Mouse (Mus musculus): ENCODE measurements around the gene Dph2.

Dph2 gene

DNA sequence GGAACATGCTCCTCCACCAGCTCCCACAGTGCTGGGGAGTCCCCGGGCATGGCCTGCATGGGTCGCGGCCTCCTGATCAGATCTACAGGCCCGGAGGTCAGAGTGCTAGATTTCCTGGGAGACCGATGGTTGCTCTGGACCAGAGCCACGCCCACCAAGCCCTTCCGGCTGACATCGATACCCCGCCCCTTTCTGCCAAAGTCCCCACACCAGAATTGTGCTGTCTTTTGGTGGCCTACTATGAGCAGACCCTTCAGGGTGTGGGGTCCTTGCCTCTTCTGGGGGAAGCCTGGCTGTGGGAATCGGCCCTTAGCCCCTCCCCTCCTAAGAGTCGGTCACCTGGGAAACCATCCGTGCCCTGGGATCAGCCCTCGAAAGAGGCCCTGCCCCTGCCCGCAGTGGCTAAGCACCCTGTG, 19.4 kb downstream of the Dph2 start, which contains the start of gene Ccdc24:
TSS of gene Ccdc24 (minus strand) at position 87 of the 416 bp plus-strand sequence.
- DNase-seq (ENCODE audit: low spot score in 2 of 2), result no peak

DNA sequence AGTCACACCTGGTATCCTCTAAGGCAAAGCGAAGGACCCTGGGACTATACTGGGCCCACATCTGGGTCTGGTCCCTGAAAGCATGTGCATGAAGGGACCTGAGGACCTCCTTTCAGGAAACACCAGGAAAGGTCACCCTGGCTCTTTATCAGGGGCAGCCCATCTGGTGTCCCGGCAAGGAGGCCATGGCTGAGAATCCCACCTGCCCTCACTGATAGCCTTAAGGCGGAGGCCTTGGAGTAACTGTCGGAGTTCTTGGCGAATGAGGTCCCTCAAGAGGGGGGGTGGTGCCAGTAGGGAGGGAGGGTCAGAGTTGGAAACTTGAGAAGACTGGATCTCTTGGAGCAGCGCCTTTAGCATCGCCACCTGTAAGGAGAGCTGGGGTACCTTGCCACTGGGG, 20.0 kb downstream of the Dph2 start:
- no peak for DNase-seq (ENCODE audit: low spot score in 2 of 2)

DNA sequence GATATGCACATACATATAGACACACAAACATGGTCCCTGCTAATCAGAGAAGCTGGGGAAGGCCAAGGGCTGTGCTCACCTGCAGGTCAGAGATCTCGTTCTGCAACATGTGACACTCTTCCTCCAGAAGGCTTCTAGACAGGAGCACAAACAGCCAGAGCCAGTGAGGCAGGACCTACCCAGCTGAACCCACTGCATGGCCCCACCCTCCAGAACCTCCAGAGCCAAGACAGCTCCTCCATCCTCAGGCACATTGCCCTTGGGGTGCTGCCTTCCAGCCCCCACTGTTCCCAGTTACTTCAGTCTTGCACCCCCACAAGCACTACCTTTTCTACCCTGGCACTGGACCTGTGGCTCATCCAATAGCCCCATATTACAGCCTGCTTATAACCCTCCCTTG, 21.4 kb downstream of the Dph2 start:
- no peak for DNase-seq (ENCODE audit: low spot score in 2 of 2)

DNA sequence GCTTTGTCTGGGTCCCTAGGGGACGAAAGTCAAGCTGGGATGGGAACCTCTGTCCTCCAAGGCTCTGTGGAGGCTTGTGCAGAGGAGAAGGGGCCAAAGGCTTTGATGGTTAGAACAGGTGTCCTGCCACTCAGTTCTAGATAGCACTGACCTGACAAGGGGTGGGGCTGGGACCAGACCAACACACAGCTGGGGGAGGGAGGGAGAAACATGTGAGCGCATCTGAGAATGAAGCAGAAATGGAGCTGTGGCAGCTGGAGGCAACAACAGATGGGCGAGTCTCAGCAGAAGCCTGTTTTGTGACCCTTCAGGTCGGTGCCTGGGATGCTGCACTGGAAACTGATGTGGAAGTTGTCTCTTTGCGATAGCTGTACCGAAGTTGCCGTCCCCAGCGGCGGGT, 22.5 kb downstream of the Dph2 start:
- DNase-seq (ENCODE audit: low spot score in 2 of 2), result no peak

GRCm38 (mm10) chr4:117867823-117868222, 24.0 kb downstream of the Dph2 start:
- peak in 1 of 2 experiments; percentile 42 for DNase-seq (ENCODE audit: low spot score in 2 of 2)

- DNase-seq (ENCODE audit: low spot score in 2 of 2), result no peak
Observed at GRCm38 (mm10) chr4:117867000-117867399, 24.8 kb downstream of the Dph2 start.

DNA sequence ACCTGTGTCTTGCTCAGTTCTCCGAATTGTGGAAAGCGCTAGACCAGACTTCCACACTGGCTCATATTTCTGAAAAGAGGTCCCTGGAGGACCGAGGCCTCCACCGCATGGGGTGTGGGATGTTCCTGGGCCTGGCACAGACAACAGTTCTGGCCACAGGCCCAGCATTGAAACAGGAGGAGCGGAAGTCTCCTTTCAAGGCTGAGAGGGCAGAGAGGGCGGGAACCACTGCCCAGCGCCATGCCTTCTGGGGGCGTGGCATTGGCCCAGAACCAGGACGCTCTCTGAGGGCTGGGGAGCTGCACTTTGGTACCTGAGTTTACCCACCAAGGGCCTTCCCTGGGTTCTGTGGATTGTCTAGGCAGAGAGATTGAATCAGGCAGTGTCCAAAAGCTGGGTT, 25.7 kb downstream of the Dph2 start:
- no peak for DNase-seq (ENCODE audit: low spot score in 2 of 2)

GRCm38 (mm10) chr4:117862823-117863222, 29.0 kb downstream of the Dph2 start:
- DNase-seq (ENCODE audit: low spot score in 2 of 2), result no peak

GRCm38 (mm10) chr4:117860570-117860969, 31.3 kb downstream of the Dph2 start:
- DNase-seq (ENCODE audit: low spot score in 2 of 2), result no peak

GRCm38 (mm10) chr4:117858794-117859193, 33.0 kb downstream of the Dph2 start:
- DNase-seq (ENCODE audit: low spot score in 2 of 2), result no peak

DNA sequence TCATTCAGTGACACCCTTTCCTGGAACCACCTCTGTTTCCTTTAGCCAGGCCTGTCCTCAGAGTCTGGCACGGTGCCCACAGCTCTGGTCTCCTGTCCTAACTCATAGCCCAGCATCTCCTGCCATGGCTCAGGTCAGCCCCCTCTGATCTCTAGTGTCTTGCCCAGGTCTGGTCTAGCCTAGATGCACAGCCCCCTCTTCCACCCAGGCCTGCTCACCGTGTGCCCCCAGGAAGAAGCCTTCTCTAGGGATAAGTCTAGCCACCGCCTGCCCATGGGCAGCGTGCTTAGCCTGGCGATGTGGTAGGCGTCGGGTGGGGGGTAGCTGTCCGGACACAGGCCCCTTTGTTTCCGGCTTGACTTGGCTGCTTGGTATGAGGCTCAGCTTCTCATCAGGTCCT, 36.7 kb downstream of the Dph2 start:
- DNase-seq (ENCODE audit: low spot score in 2 of 2), result no peak

- DNase-seq (ENCODE audit: low spot score in 2 of 2), result no peak
Observed at GRCm38 (mm10) chr4:117852152-117852868, 39.5 kb downstream of the Dph2 start.

DNA sequence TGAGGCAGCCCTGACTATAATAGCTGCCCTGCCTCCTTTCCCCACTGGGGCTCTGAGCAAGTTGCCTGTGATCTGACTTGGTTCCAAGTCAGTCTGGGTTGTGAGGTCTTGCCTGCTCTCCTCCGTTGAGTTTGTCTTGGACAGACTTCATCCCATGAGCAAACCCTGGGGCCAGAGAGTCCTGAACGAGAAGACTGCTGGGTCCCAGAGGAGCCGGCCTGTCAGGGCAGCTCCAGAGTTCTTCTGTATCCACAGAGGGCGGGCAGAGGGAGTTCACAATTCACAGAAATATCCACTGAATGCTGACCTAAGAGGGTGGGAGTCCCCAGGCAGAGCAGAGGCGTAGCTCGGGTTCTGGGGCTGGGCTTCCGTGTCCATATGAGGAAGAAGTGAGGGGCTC, 41.0 kb downstream of the Dph2 start:
- no peak for DNase-seq (ENCODE audit: low spot score in 2 of 2)

DNA sequence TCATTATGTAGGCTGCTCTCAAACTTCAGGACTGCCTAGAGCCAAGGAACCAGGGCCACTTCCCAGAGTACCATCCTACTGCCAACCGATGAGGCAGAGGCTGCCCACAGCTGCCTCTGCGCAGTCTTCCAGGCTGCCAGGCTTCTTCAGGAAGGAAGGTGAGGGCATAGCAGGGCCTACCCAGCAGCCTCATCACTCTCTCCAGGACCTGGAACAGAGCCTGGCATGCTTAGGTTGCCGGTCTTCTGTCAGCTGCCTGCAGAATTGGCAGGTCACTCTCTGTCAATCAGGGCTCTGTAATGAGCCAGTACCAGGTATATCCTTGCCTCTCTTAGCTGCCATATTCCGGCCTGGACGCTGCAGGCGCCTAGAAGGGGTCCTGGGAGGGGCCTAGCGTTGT, 41.7 kb downstream of the Dph2 start:
- DNase-seq (ENCODE audit: low spot score in 2 of 2), result no peak

GRCm38 (mm10) chr4:117849506-117849905, 42.3 kb downstream of the Dph2 start:
- DNase-seq (ENCODE audit: low spot score in 2 of 2), result no peak

DNA sequence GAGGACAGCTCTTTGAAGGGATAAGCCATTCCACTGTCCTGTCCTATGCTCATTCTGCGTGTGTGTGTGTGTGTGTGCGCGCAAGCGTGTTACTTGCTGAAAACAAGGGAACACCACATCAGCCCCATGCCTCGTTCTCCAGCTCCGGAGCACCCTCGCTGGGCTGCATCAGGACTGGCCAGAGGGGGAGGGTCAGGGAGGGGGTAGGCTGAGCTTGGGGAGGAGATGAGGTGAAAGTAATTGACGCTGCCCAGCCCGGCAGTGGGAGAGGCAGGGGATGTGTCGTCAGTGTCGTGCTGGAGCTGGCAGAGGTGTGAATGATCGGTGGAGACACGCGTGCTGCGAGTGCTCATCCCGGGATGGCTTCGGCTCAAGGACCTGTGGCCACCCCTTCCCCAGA, 42.8 kb downstream of the Dph2 start:
- no peak for DNase-seq (ENCODE audit: low spot score in 2 of 2)

DNA sequence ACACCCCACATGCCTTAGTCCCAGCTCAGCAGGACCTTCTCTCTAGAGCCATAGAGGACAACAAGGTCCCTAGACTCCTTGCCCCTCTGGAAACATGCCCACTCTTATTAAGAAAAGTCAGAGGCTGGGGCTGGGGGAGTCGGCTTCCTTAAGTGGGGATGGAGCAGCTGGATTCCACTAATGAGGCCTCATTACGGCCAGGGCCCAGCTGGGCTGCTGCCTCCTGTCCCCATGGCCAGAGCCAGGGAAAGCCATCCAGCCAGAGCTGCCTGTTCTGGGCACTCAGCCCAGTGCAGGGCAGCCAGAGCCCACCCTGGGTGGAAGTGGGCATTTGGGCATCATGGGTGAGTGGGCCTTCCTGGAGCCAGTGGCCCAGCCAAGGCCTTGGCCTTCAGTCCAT, 44.8 kb downstream of the Dph2 start:
- no peak for DNase-seq (ENCODE audit: low spot score in 2 of 2)

GRCm38 (mm10) chr4:117846261-117846660, 45.6 kb downstream of the Dph2 start:
- DNase-seq (ENCODE audit: low spot score in 2 of 2), result no peak

DNA sequence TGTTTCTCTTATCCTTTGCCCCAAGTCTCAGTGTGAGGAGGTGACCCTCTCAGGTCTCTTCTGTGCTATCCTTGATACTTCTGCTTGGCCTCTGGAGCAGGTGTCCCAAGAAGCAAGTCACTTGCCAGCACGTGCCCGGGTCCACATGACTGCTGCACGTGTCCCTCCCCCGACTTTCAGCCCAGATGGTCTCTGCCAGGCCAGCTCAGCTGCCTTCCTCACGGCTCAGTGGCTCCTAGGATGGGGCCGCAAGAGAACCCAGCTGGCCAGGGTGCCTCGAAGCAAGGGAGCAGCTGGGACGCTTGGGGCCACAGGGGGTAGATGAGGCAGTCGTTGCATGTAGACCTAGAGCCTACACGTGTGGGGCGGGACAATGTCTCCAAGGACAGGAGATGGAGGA, 46.5 kb downstream of the Dph2 start:
- no peak for DNase-seq (ENCODE audit: low spot score in 2 of 2)

GRCm38 (mm10) chr4:117844467-117844866, 47.4 kb downstream of the Dph2 start:
- no peak for DNase-seq (ENCODE audit: low spot score in 2 of 2)

DNA sequence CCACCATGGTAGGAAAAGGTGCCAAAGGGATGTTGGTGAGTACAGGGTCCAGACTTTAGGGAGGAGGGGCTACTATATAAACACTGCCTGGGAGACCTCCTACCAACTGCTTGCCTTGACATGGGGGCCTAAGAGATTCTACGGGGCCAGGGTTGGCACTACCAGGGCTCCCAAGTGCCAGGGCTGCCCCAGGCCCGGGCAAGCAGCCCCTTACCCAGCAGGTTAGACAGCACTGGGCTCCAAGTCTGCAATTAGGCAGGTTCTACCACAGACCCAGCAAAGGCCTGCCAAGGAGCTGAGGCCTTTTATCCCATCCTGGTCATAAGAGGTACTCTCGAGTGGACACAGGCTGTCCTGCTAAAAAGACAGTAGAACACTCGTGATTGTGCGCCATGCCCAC, 48.7 kb downstream of the Dph2 start:
- DNase-seq (ENCODE audit: low spot score in 2 of 2), result no peak

GRCm38 (mm10) chr4:117841566-117841965, 50.3 kb downstream of the Dph2 start:
- DNase-seq (ENCODE audit: low spot score in 2 of 2), result no peak

DNA sequence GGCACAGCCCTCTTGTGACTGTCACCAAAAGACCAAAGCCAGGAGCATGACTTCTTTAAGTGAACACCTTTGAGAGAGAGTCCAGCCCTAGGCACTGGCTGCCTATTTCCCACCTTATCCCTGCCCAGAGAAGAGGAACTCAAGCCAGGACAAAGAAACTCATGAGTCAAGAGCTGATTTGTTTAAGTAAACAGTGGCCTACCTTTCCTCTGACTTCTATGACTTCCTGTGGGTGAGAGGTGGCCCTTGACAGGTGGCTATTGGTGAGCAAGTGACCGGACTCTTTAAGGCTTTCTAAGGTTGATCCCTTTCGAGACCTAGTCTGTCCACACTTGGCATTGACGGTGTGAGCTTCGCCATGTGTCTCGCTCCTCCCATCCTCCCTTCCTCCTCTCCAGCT, 51.0 kb downstream of the Dph2 start:
- no peak for DNase-seq (ENCODE audit: low spot score in 2 of 2)

DNA sequence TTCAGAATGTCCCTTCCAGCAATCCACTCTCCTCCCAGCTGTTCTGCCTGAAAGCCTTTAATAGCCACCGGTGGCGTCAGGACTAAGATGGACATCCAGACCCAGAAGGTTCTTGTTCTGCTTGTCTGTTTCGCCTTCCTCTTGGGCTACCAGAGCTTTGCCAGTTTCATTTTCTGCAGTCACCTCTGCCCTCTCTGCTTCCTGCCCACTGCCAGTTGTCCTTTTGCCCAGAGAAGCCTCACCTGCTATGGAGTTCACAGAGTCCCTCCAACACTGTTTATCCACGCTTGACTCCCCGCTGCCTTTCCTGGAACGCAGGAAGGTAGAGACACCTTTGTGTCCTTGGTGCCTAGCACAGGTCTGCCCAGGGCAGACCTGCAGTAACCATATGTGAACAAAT, 52.5 kb downstream of the Dph2 start:
- no peak for DNase-seq (ENCODE audit: low spot score in 2 of 2)

Measured in frontal cortex, postnatal 25 days (tissue).